Mouse (Mus musculus) MEL (cell line): Measurements from ENCODE around the gene Dennd1a. TPM values are rescaled to one million over a fixed set of nuclear protein-coding genes. Genes with fewer than 3 reads are reported as not detected.

Experiments
- DNase-seq: peaks from one replicate; pipeline ENCODE4 v3.0.0; 2011; ENCODE audit warnings: low read depth, low spot score
- H3K27ac ChIP-seq: 2 replicates; pipeline ENCODE4 v1.5.1; 2012; ENCODE audit warnings: low read depth, mild to moderate bottlenecking, control low read depth, low read length, moderate library complexity; ENCODE audit not compliant: control insufficient read depth
- H3K27me3 ChIP-seq, 2 experiments: fragments of 150-350 bp in 1 of 2; sonication (generic) in 1 of 2; 2 replicates each; pipeline ENCODE4 v1.6.1; 2012; ENCODE audit warnings: low read length in 2 of 2, mild to moderate bottlenecking in 2 of 2, improper control_type of control experiment in 1 of 2, moderate library complexity in 1 of 2; ENCODE audit not compliant: insufficient read depth in 2 of 2, control insufficient read depth in 1 of 2
- H3K36me3 ChIP-seq, 2 experiments: 2 replicates each; pipeline ENCODE4 v1.6.1; 2012 to 2014; ENCODE audit warnings: low read length in 2 of 2, improper control_type of control experiment in 1 of 2, inconsistent platforms in 1 of 2, mild to moderate bottlenecking in 1 of 2; ENCODE audit not compliant: insufficient read depth in 2 of 2, control insufficient read depth in 1 of 2
- H3K4me1 ChIP-seq, 2 experiments: fragments of 150-350 bp in 1 of 2; sonication (generic) in 1 of 2; 2 replicates each; pipeline ENCODE4 v1.6.1; 2012; ENCODE audit warnings: low read length in 2 of 2, improper control_type of control experiment in 1 of 2, mild to moderate bottlenecking in 1 of 2; ENCODE audit not compliant: insufficient read depth in 2 of 2, control insufficient read depth in 1 of 2
- H3K4me3 ChIP-seq, 2 experiments: fragments of 150-350 bp in 1 of 2; sonication (generic) in 1 of 2; 2 replicates each; pipeline ENCODE4 v1.5.1; 2012; ENCODE audit warnings: low read depth in 2 of 2, low read length in 2 of 2, mild to moderate bottlenecking in 2 of 2, moderate library complexity in 2 of 2, control low read depth in 1 of 2, improper control_type of control experiment in 1 of 2; ENCODE audit not compliant: control insufficient read depth in 1 of 2, insufficient read depth in 1 of 2
- H3K79me2 ChIP-seq: 2 replicates; pipeline ENCODE4 v1.6.1; 2012; ENCODE audit warnings: mild to moderate bottlenecking, low read length, moderate library complexity; ENCODE audit not compliant: control insufficient read depth, poor library complexity, insufficient read depth
- H3K9ac ChIP-seq: 2 replicates; pipeline ENCODE4 v1.6.1; 2012; ENCODE audit warnings: low read depth, mild to moderate bottlenecking, control low read depth, low read length, moderate library complexity; ENCODE audit not compliant: control insufficient read depth, poor library complexity, severe bottlenecking
- H3K9me3 ChIP-seq: fragments of 150-350 bp; sonication (generic); replicated peaks from 2 replicates; pipeline ENCODE4 v1.6.1; 2012; ENCODE audit warnings: mild to moderate bottlenecking, low read length, improper control_type of control experiment, moderate library complexity; ENCODE audit not compliant: insufficient read depth
- BHLHE40 ChIP-seq: IDR thresholded peaks from 2 replicates; pipeline ENCODE4 v1.6.1; 2012; ENCODE audit warnings: low read depth, mild to moderate bottlenecking, inconsistent platforms, low read length, improper control_type of control experiment, borderline replicate concordance
- CHD1 ChIP-seq: IDR thresholded peaks from 2 replicates; pipeline ENCODE4 v1.6.1; 2012; ENCODE audit warnings: low read depth, mild to moderate bottlenecking, inconsistent platforms, low read length, improper control_type of control experiment
- CHD2 ChIP-seq: IDR thresholded peaks from 2 replicates; pipeline ENCODE4 v1.6.1; 2011; ENCODE audit warnings: low read length, improper control_type of control experiment
- CTCF ChIP-seq, 3 experiments: IDR thresholded peaks in 2 of 3; conservative IDR thresholded peaks in 1 of 3; 2 replicates each; pipeline ENCODE4 v1.5.1; 2011 to 2012; ENCODE audit warnings: low read length in 3 of 3, low read depth in 2 of 3, mild to moderate bottlenecking in 2 of 3, improper control_type of control experiment in 1 of 3, inconsistent platforms in 1 of 3, mixed read lengths in 1 of 3, moderate library complexity in 1 of 3; ENCODE audit not compliant: control insufficient read depth in 1 of 3, insufficient read depth in 1 of 3, poor library complexity in 1 of 3, severe bottlenecking in 1 of 3
- E2F4 ChIP-seq: IDR thresholded peaks from 2 replicates; pipeline ENCODE4 v1.6.1; 2011; ENCODE audit warnings: low read depth, low read length, improper control_type of control experiment, borderline replicate concordance
- ELF1 ChIP-seq: IDR thresholded peaks from 2 replicates; pipeline ENCODE4 v1.6.1; 2014; ENCODE audit warnings: low read depth, mild to moderate bottlenecking, inconsistent platforms, low read length, improper control_type of control experiment, moderate library complexity
- EP300 ChIP-seq, 2 experiments: IDR thresholded peaks; 2 replicates each; pipeline ENCODE4 v1.6.1; 2011; ENCODE audit warnings: improper control_type of control experiment in 2 of 2, low read length in 2 of 2, low read depth in 1 of 2, mild to moderate bottlenecking in 1 of 2
- ETS1 ChIP-seq: IDR thresholded peaks from 2 replicates; pipeline ENCODE4 v1.6.1; 2012; ENCODE audit warnings: low read depth, mild to moderate bottlenecking, inconsistent platforms, low read length, improper control_type of control experiment, moderate library complexity
- GABPA ChIP-seq: IDR thresholded peaks from 2 replicates; pipeline ENCODE4 v1.6.1; 2012; ENCODE audit warnings: low read depth, mild to moderate bottlenecking, inconsistent platforms, low read length, improper control_type of control experiment, moderate library complexity
- JUND ChIP-seq: IDR thresholded peaks from 2 replicates; pipeline ENCODE4 v1.6.1; 2011; ENCODE audit warnings: low read depth, mild to moderate bottlenecking, improper control_type of control experiment, low read length
- KAT2A ChIP-seq: conservative IDR thresholded peaks from 2 replicates; pipeline ENCODE4 v1.6.1; 2012; ENCODE audit warnings: low read depth, low read length, improper control_type of control experiment, inconsistent platforms
- MAX ChIP-seq: IDR thresholded peaks from 2 replicates; pipeline ENCODE4 v1.6.1; 2011; ENCODE audit warnings: low read length, improper control_type of control experiment
- MAZ ChIP-seq: IDR thresholded peaks from 2 replicates; pipeline ENCODE4 v1.6.1; 2012; ENCODE audit warnings: low read depth, mild to moderate bottlenecking, inconsistent platforms, low read length, improper control_type of control experiment
- MYC ChIP-seq: IDR thresholded peaks from 2 replicates; pipeline ENCODE4 v1.6.1; 2011; ENCODE audit warnings: low read depth, mild to moderate bottlenecking, low read length, improper control_type of control experiment, moderate library complexity
- NELFE ChIP-seq: IDR thresholded peaks from 2 replicates; pipeline ENCODE4 v1.6.1; 2011; ENCODE audit warnings: low read depth, low read length, improper control_type of control experiment
- NRF1 ChIP-seq: IDR thresholded peaks from 2 replicates; pipeline ENCODE4 v1.6.1; 2014; ENCODE audit warnings: low read depth, mild to moderate bottlenecking, inconsistent platforms, low read length, improper control_type of control experiment, moderate library complexity; ENCODE audit not compliant: poor library complexity, insufficient read depth, severe bottlenecking
- POLR2A ChIP-seq, 2 experiments: IDR thresholded peaks; 2 replicates each; pipeline ENCODE4 v1.6.1; 2011 to 2012; ENCODE audit warnings: low read length in 2 of 2, mild to moderate bottlenecking in 2 of 2, control low read depth in 1 of 2, improper control_type of control experiment in 1 of 2, low read depth in 1 of 2, moderate library complexity in 1 of 2; ENCODE audit not compliant: control insufficient read depth in 1 of 2, insufficient read depth in 1 of 2, poor library complexity in 1 of 2
- POLR2AphosphoS2 ChIP-seq: IDR thresholded peaks from 2 replicates; pipeline ENCODE4 v1.6.1; 2011; ENCODE audit warnings: low read length, improper control_type of control experiment
- TCF12 ChIP-seq: IDR thresholded peaks from 2 replicates; pipeline ENCODE4 v1.6.1; 2014; ENCODE audit warnings: low read depth, mild to moderate bottlenecking, inconsistent platforms, low read length, improper control_type of control experiment, moderate library complexity
- USF2 ChIP-seq, 2 experiments: IDR thresholded peaks; 2 replicates each; pipeline ENCODE4 v1.6.1; 2011 to 2012; ENCODE audit warnings: improper control_type of control experiment in 2 of 2, low read length in 2 of 2, borderline replicate concordance in 1 of 2, inconsistent platforms in 1 of 2, low read depth in 1 of 2, mild to moderate bottlenecking in 1 of 2; ENCODE audit not compliant: insufficient read depth in 1 of 2
- ZC3H11A ChIP-seq: IDR thresholded peaks from 2 replicates; pipeline ENCODE4 v1.6.1; 2012; ENCODE audit warnings: low read depth, mild to moderate bottlenecking, inconsistent platforms, low read length, improper control_type of control experiment
- ZMIZ1 ChIP-seq: IDR thresholded peaks from 2 replicates; pipeline ENCODE4 v1.6.1; 2012; ENCODE audit warnings: low read depth, mild to moderate bottlenecking, inconsistent platforms, low read length, improper control_type of control experiment, moderate library complexity
- ZNF384 ChIP-seq: IDR thresholded peaks from 2 replicates; pipeline ENCODE4 v1.6.1; 2012; ENCODE audit warnings: low read depth, mild to moderate bottlenecking, inconsistent platforms, low read length, improper control_type of control experiment
- polyA plus RNA-seq, 2 experiments: library from polyadenylated mRNA; stranded (reverse) in 1 of 2; unstranded in 1 of 2; fragments of >175 nt in 1 of 2; fragments of >200 nt in 1 of 2; gene quantifications; 2 replicates each; pipeline versions ENCODE4 v1.2.1 to v1.2.4; 2012; ENCODE audit warnings: low replicate concordance in 2 of 2, low read depth in 1 of 2; ENCODE audit not compliant: insufficient read length in 2 of 2, insufficient read depth in 1 of 2, missing spikeins in 1 of 2
- total RNA-seq: library from RNA; depleted of rRNA; stranded (reverse); fragments of 300-350 nt; gene quantifications from 2 replicates; pipeline ENCODE4 v1.2.3, GENCODE M21; 2012

Dennd1a gene
- total and polyA plus RNA-seq, 3 experiments, result 5.0 to 21.8 TPM; not detected in 1

- no peak overlapping the region for H3K9ac ChIP-seq
- no peak for DNase-seq
- H3K36me3 ChIP-seq, result peaks cover 0 to 3% of the 10 kb centered on the region in 2 experiments; a peak in 1 of 4 replicates
- no peaks in the 10 kb centered on the region for H3K79me2 ChIP-seq
- TF ChIP-seq BHLHE40 (no peak), ELF1 (no peak), USF2 (IDR thresholded peaks at IDR 0.05; ENCODE audit: borderline replicate concordance in 1 of 2, insufficient read depth in 1 of 2, low read depth in 1 of 2, low read length in 2 of 2) (no peak), NELFE (no peak), EP300 (IDR thresholded peaks at IDR 0.05; ENCODE audit: low read depth in 1 of 2, low read length in 2 of 2) (no peak), ZNF384 (no peak), ZC3H11A (no peak), POLR2A (IDR thresholded peaks at IDR 0.05; ENCODE audit: control insufficient read depth in 1 of 2, insufficient read depth in 1 of 2, low read depth in 1 of 2, low read length in 2 of 2, poor library complexity in 1 of 2) (no peak), CHD1 (no peak), GABPA (no peak), CTCF (IDR thresholded peaks at IDR 0.05 in 2 of 3, conservative IDR thresholded peaks at IDR 0.05 in 1 of 3; ENCODE audit: control insufficient read depth in 1 of 3, insufficient read depth in 1 of 3, low read depth in 2 of 3, low read length in 3 of 3, poor library complexity in 1 of 3, severe bottlenecking in 1 of 3) (no peak), NRF1 (no peak), ETS1 (no peak), MAZ (no peak), ZMIZ1 (no peak), MYC (no peak), CHD2 (no peak)
- H3K4me1 ChIP-seq, result peaks cover 0 to 10% of the 10 kb centered on the region in 2 experiments; a peak in 2 of 4 replicates
- no peaks in the 10 kb centered on the region for H3K27me3 ChIP-seq
- no peak overlapping the region for H3K4me3 ChIP-seq
- H3K27ac ChIP-seq, result no peak overlapping the region
- no peaks in the 10 kb centered on the region for H3K9me3 ChIP-seq
Measured at GRCm38 (mm10) chr2:37777958-37778720, 509.1 kb downstream of the Dennd1a start.

GRCm38 (mm10) chr2:37776611-37777411, 510.4 kb downstream of the Dennd1a start:
- no peak for DNase-seq
- Histone ChIP-seq H3K79me2 (no peaks in the 10 kb centered on the region), H3K4me1 (peaks cover 0 to 10% of the 10 kb centered on the region in 2 experiments; a peak in 2 of 4 replicates), H3K36me3 (peaks cover 0 to 3% of the 10 kb centered on the region in 2 experiments; a peak in 1 of 4 replicates), H3K9ac (no peak overlapping the region), H3K4me3 (no peak overlapping the region), H3K9me3 (no peaks in the 10 kb centered on the region), H3K27ac (no peak overlapping the region), H3K27me3 (no peaks in the 10 kb centered on the region)
- TF ChIP-seq JUND, result no peak
- no peak for TF ChIP-seq E2F4
- TF ChIP-seq MAZ, result no peak
- no peak for TF ChIP-seq TCF12
- TF ChIP-seq POLR2AphosphoS2, result no peak
- no peak for TF ChIP-seq KAT2A
- no peak for TF ChIP-seq MAX
